Mouse (Mus musculus) olfactory bulb, adult 2 months (tissue): Measurements from ENCODE around the gene Eid3. TPM values are rescaled to one million over a fixed set of nuclear protein-coding genes. Genes with fewer than 3 reads are reported as not detected.

Source experiments
- H3K27ac ChIP-seq: fragments of 200-500 bp; 2 replicates; pipeline ENCODE4 v1.5.1; 2012; ENCODE audit warnings: low read depth, low read length; ENCODE audit not compliant: insufficient read depth
- H3K4me1 ChIP-seq: fragments of 200-500 bp; 2 replicates; pipeline ENCODE4 v1.6.1; 2012; ENCODE audit warnings: low read length; ENCODE audit not compliant: control insufficient read depth, insufficient read depth
- H3K4me3 ChIP-seq: fragments of 200-500 bp; 2 replicates; pipeline ENCODE4 v1.5.1; 2012; ENCODE audit warnings: mild to moderate bottlenecking, low read depth, low read length, moderate library complexity; ENCODE audit not compliant: insufficient read depth
- CTCF ChIP-seq: fragments of 200-500 bp; IDR thresholded peaks from 2 replicates; pipeline ENCODE4 v1.5.1; 2012; ENCODE audit warnings: low read depth, mild to moderate bottlenecking, low read length, moderate library complexity; ENCODE audit not compliant: insufficient read depth
- POLR2A ChIP-seq: fragments of 200-500 bp; IDR thresholded peaks from 2 replicates; pipeline ENCODE4 v1.6.1; 2012; ENCODE audit warnings: mild to moderate bottlenecking, low read depth, low read length, moderate library complexity; ENCODE audit not compliant: insufficient read depth
- WGBS: fragments of 180-500 bp; shearing (Covaris S2); methylation state at CpG from one replicate; pipeline ENCODE4 v1.1.7; 2018; 5-methylcytosine and 5-hydroxymethylcytosine counted together
- polyA plus RNA-seq: library from polyadenylated mRNA; stranded (reverse); fragments of >200 nt; gene quantifications from 2 replicates; pipeline ENCODE4 v1.2.4, GENCODE M21; 2012; ENCODE audit warnings: low replicate concordance; ENCODE audit not compliant: missing spikeins, insufficient read depth, insufficient read length

The Eid3 gene
- polyA plus RNA-seq, 1 experiment: not detected

DNA sequence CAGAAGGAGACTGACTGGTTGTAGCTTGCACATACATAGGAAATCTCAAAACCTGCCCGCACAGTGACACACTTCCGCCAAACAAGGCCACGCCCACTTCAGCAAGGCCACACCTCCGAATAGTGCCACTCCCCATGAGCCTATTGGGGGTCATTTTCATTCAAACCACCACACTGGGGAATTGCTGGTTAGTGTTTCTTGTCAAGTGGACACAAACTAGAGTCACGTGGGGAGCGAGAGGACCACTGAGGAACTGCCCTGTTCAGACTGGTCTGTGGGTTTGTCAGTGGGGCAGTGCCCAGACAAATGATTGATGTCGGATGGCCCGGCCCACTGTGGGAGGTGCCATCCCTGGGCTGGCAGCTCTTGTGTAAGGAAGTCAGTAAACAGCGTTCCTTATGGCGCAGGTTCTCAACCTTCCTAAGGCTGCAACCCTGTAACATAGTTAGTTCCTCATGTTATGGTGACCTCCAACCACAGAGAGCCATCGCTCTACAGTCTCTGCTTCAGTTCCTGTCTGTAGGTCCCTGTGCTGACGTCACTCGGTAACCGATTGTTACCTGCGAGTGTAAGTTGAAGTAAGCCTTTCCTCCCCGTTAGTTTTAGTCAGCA is 33.5 kb downstream of the Eid3 start:
- TF ChIP-seq CTCF: no peak
- no peak for TF ChIP-seq POLR2A
- 47% methylated on average over 16 of the region's 16 CpGs for WGBS
- H3K4me1 ChIP-seq: peaks cover 12% of the 10 kb centered on the region
- no peak overlapping the region for H3K27ac ChIP-seq
- H3K4me3 ChIP-seq: no peak overlapping the region

DNA sequence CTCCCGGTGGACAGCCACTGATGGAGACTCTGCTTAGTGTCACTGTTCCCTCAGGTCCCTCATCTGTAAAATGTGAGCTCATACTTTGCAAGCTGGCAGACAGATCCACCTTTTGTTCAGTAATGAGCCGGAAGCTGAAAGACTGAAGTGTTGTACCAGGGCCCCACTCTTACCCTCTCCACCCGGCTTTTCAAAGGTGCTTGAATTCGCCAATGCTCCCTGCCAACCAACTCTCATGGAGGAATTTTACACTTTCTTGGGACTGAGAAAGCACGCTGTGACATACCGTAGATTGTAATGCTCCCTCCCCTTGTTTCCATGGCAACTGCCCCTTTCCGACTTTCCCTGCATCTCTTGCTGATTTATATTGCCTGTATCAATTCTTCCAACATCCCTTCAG is 34.1 kb downstream of the Eid3 start:
- 19% methylated on average over 7 of the region's 7 CpGs for WGBS
- peaks cover 7% of the 10 kb centered on the region for H3K4me1 ChIP-seq
- TF ChIP-seq CTCF: no peak
- no peak for TF ChIP-seq POLR2A
- H3K4me3 ChIP-seq: no peak overlapping the region
- no peak overlapping the region for H3K27ac ChIP-seq

DNA sequence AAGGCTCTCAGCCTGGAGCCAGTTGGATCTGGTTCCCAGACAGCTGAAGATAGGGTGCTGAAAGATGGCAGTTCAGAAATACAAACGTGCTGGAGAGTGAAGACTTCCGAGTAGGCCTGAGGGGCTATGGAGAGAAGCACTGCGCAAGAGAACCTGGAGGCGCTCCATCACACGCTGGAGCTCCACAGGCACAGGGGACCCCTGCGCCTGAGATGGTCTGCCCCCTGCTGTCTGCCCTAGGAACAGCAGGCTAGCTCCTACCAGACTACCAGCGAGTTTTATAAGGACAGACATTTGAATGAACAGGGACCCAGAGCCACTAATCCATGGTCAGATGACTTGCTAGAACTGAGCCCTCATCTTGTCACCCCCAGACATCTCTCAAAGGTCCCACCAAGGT is 35.0 kb downstream of the Eid3 start:
- no peak overlapping the region for H3K27ac ChIP-seq

DNA sequence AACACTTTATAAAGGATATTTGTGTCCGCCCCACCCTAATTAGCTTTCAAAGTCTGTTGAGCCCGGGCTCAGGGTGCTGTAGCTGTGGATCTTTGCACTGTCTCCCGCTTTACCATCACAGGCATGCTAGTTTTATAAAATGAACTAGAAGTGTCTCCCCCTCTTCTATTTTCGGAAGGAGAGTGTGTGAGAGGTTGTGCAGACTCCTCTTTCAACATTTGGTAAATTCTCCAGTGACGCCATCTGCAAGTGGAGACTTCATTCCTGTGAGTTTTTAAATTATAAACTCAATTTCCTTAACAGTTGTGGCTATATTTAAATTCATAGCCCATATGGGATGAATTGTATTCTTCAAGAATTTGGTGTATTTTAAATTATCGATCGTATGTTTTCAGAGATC is 42.1 kb downstream of the Eid3 start:
- WGBS: 75% methylated on average over 7 of the region's 7 CpGs
- H3K4me3 ChIP-seq: no peak overlapping the region
- H3K27ac ChIP-seq: no peak overlapping the region
- H3K4me1 ChIP-seq: 0 out of 2 replicates have a peak, but pooled peaks cover 3% of the 10 kb centered on the region
- no peak for TF ChIP-seq CTCF
- no peak for TF ChIP-seq POLR2A

More for the DNA sequence above, 35.0 kb downstream of the Eid3 start:
- 5% methylated on average over 7 of the region's 7 CpGs for WGBS
- TF ChIP-seq POLR2A (no peak), CTCF (peak; percentile 81)
- Histone ChIP-seq H3K4me3 (no peak overlapping the region), H3K4me1 (peaks cover 7% of the 10 kb centered on the region)

DNA sequence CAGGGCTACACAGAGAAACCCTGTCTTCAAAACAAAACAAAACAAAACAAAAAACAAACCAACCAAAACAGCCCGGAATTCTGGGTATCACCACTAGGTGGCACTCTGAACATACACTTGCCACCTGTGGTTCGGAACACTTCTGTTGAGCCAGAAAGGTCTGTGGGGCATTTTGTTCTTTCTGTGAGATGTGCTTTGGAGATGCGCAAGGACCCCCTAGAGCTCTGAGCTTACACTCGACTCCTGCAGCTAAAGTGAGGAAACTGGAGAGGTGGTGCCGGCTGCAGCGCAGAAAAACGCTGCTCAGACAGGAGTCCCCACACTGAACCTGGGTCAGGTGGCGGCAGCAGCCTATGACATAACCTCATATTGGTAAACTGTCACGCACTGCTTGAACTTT is 43.0 kb downstream of the Eid3 start:
- 11% methylated on average over 9 of the region's 9 CpGs for WGBS
- TF ChIP-seq CTCF: peak; percentile 8; the same call in 1 of the 2 replicates
- no peak for TF ChIP-seq POLR2A
- Histone ChIP-seq H3K27ac (no peak overlapping the region), H3K4me3 (no peak overlapping the region; the same call in 1 of the 2 replicates), H3K4me1 (0 out of 2 replicates have a peak, but pooled peaks cover 3% of the 10 kb centered on the region)

DNA sequence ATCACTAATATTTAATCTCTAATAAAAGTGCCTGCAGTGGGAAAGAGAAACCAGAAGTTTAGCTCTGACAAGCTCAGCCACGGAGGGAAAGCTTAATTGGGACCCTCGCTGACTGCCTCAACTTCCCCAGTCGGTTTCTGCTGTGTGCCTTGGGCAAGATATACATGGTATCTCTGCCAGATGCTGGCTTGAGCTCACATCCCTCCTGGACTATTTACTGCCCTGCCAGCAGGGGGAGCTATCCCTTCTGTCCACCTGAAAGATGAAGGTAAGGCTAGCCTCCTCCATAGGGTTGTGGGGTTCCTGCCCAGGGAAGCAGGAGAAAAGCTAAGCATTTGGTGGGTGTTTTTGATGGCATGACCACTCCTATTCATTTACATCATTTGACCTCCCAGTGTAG is 43.8 kb downstream of the Eid3 start:
- TF ChIP-seq POLR2A (no peak), CTCF (0 out of 2 replicates have a peak, but pooled peaks have one; percentile 11)
- WGBS: 72% methylated on average over 3 of the region's 3 CpGs
- no peak overlapping the region for H3K4me3 ChIP-seq
- H3K27ac ChIP-seq: no peak overlapping the region
- H3K4me1 ChIP-seq: 0 out of 2 replicates have a peak, but pooled peaks cover 3% of the 10 kb centered on the region

DNA sequence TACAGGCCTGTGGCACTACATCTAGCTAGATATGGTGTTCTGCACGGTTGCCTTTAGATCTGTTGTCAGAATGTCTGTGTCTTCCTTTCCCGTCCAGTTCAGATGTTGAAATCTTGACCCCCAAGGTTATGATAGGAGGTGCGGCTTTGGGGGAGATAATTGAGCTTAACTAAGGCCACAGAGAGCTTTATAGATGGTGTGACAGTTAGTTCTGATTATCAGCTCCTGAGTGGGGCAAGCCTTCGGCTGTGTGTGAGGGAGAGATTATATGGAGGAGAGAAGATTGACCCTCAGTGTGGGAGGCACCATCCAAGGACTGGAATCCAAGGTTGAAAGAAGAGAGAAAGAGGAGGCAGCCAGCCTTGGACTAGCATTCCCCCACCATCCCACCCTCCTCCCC is 46.8 kb downstream of the Eid3 start:
- WGBS: 91% methylated on average over 4 of the region's 4 CpGs
- TF ChIP-seq POLR2A: no peak
- no peak for TF ChIP-seq CTCF
- H3K4me1 ChIP-seq: 0 out of 2 replicates have a peak, but pooled peaks cover 3% of the 10 kb centered on the region
- no peak overlapping the region for H3K4me3 ChIP-seq
- H3K27ac ChIP-seq: no peak overlapping the region

DNA sequence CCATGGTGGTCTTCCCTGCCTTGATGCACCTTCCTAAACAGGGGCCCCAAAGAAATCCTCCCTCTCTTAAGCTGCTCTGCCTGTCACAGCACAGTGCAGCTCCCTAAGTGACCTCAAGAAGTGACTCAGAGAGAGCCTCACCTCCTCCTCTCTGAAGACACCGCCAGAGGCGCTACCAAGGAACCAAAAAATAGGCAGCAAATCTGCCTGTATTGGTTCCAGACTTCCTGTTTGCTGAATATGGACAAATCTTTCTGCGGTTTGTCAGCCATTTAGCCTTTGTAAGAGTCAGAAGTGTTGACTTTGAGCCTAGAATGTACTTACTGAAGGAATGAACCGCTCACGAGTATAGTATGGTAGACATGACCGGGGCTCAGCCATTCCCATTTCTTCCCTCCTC is 47.3 kb downstream of the Eid3 start:
- Histone ChIP-seq H3K4me1 (0 out of 2 replicates have a peak, but pooled peaks cover 3% of the 10 kb centered on the region), H3K27ac (no peak overlapping the region), H3K4me3 (no peak overlapping the region)
- TF ChIP-seq POLR2A: no peak
- TF ChIP-seq CTCF: no peak
- 94% methylated on average over 6 of the region's 6 CpGs for WGBS

Other genes with a start within 250 kb of the Eid3 start
- not detected in 2 replicates for gene 1190007I07Rik, start 243.4 kb upstream of the Eid3 start, polyA plus RNA-seq
- not detected in 2 replicates for gene Tdg, start 236.8 kb upstream of the Eid3 start, polyA plus RNA-seq
- not detected in 2 replicates for gene Glt8d2, start 176.0 kb upstream of the Eid3 start, polyA plus RNA-seq
- not detected in 2 replicates for gene Hcfc2, start 170.5 kb upstream of the Eid3 start, polyA plus RNA-seq
- gene Nfyb, start 102.5 kb upstream of the Eid3 start, polyA plus RNA-seq: not detected in 2 replicates
- gene Txnrd1, start 32.7 kb upstream of the Eid3 start, polyA plus RNA-seq: not detected in 2 replicates
- gene Chst11, start 118.9 kb downstream of the Eid3 start, polyA plus RNA-seq: not detected in 2 replicates